Mouse (Mus musculus): ENCODE measurements at regions not wholly inside any gene's neighbourhood (a gene's known extent, or its start where the extent isn't known, plus 50 kb on each side); places are given as distances from the start of the nearest gene placed in this dataset.

DNA sequence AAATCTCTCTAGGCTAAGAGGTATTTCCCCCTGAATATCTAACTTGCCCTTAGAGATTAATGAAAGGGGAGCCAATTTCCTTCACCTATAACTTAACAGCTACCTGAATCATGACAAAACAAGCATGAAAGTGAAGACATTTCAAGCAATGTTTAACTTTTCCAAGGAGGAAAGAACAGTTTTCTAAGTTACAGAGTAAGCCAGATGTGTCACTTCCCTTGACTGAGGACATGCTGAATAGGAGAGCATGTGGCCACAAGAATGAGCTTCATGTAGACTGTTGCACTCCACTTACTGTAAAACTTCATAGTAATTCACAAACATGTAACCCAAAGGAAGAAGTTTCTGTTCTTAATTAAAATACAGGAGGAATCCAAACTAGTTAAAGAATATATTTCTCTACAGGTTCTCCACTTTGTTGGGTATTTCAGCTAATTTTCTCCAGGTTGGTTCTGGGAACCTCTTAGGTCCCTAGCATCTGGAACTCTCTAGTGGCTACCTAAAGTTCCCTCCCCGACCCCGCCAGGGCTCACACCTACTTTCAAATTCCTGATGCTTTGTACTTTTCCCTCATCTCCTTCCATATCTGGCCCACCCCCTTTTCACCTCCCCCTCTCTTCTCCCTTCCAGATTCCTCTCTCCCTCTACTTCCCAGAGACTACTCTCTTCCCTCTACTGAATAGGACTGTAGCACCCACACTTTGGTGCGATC is 142.0 kb upstream of the Tyrp1 start:
- no peak for DNase-seq

DNA sequence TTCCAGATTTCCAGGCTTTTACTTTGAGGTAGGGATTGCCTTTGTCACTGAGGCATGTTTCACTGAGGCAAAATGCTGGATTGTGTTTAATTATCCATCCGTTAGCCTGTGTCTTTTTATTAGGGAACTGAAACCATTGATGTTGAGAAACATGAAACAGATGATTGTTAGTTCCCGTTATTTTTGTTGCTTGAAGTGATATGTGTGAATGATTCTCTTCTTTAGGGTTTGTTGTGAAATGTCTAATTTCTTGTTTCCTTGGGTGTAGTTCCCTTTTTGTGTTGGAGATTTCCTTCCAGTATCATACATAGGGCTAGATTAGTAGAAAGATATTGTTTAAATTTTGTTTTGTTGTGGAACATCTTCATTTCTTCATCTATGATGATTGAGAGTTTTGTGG is 121.2 kb upstream of the Tyrp1 start:
- no peak for DNase-seq

DNA sequence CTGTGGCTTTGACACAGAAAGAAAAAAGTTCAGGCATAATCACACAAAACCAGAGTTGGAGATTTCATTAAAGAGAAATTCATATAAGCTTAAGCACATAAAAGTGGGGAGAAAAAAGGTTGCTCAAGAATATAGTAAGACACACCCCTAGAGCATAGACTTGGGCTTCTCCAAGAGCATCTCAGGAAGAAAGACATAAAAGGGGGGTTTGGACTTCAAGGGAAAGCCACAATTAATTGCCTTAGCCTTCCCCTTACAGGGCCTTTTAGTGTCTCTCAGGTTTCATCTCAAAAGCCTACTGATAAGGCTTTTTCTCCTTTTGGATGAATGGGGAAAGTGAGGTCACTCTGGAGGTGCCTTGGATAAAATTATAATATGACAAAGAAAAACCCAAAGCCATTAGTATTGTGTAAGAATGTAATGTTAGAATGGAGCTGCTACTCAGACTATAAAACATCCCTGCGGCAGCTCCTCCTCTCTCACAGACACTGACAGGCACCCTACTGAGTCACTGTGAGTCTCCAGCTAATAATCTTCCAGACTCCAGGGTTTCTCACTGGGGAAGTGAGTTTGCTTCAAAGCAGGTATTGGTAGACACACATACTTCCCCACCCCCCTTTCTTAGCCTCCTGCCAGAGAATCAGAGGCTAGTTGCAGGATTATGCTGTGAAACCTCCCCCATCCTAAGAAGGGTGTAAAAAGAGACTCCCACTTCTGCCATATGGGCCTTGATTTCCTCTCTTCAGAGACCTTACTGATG is 88.8 kb upstream of the Tyrp1 start:
- no peak for DNase-seq

- no peak for DNase-seq
These were observed 81.7 kb upstream of the Tyrp1 start for GRCm38 (mm10) chr4:80752259-80752658.

- no peak for DNase-seq
These were observed 77.8 kb upstream of the Tyrp1 start for GRCm38 (mm10) chr4:80756114-80756513.

- DNase-seq: no peak
These were observed 69.9 kb upstream of the Tyrp1 start for GRCm38 (mm10) chr4:80764024-80764423.

GRCm38 (mm10) chr4:80765781-80766180 is 68.1 kb upstream of the Tyrp1 start:
- peak; percentile 36 for DNase-seq

DNA sequence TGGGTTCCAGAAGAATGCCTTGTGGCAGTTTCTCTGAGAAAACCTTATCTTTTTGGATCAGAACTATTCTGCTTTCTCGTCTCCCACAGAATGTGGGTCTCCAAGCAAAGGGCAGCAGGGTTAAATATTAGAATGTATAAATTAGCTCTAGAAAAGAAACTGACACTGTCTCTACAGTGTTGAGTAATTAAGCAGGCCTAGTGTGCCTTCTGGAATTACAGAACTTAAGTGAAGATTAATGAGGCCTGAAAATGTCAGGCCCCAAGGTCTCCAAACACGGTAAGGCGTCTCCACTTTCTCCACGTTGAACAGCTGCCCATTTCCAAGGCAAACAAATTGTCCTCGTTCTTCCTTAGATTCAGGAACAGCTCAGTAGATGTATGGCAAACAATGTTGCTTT is 66.5 kb upstream of the Tyrp1 start:
- DNase-seq: no peak
